Mouse (Mus musculus) B cell, adult 2 months (primary cell): Measurements from ENCODE around the gene Rabgap1l.

ENCODE experiments used
- DNase-seq, 2 experiments: peaks; one replicate each; pipeline ENCODE4 v3.0.0; 2022

Rabgap1l gene

DNA sequence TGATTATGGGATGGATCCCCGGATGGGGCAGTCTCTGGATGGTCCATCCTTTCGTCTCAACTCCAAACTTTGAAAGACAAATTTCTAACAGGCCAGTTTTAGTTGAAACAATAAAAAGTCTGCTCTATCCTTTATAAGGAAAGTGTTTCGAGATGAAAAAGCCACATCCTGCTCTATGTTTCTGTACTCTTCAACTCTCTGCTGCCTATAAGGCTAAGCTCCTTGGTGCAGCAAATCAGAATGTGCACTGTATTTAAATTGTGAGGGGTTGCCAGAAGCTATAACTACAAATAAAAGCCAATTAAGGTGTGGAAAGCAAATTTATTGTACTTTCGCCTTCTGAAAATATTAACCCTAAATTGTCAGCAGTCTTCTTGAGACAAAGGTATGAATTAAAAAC, 198.9 kb downstream of the Rabgap1l start:
- no peak for DNase-seq

DNA sequence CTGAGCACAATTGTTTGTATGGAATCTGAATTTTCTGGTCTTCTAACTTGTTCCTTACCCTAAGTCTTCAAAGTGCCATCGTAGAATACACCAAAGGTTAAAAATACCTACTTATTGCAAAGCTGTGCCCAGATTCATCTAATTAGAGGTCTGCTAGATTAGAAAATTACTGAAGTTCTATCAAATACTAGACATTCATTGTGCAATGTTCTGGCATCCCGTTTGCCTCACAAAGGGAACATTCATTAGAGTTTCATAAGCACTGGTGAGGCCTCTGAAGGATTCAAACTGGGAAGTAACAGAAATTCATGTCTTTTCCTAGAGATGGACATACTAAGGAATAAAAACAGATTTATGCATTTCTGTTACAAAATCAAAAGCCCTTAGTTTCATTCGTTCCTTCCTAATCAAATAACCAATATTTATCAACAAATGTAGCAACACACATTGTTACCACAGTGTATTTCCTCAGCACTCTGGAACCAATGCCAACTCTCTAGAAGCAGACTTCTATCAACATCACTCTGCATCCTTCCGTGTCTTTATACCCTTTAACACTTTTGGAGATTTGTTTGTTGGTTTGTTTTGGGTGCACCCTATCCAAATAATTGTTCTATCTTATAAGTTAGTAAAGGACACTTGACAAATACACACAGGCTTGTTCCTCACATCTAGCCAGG, 204.0 kb downstream of the Rabgap1l start:
- DNase-seq = no peak

DNA sequence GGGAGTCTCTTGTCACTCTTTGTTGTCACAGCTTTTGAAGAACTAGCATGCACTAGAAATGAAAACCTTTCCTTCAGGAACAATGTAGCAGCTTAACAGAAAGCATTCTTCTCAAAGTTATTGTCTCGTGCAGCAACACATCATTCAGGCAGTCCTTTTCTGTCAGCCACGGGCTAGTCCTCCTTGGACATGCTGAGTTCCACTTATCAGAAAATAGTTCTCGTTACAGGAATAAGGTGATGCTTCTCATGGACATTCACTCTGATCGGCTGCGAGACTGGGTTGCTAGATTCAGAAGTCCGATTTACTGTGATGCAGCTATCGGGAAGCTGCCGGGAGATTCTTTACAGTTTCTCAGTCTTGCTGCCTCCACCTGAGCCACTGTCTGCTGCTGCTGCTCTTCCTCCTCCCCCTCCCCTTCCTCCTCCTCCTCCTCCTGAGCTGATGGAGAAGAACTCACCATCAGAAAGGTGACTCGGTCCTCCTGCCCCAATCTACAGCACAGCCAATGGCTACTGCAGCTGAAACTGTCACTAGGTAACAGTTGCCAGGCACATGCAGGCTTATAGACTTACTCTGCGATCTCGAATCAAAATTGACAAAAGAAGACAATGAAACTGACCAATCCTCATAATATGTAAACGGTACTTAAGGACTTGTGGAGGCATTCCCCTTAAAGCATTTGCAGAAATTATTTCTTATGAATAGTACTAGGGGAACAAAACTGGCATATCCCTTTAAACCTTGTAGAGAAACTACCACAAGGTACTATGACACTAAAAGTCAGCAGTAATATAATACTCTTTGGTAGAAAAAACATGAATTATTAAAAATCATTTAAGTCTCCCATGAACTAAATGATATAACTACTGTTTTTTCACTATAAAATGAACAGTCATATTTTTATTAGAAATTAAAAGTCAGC, 213.4 kb downstream of the Rabgap1l start:
- DNase-seq = no peak

DNA sequence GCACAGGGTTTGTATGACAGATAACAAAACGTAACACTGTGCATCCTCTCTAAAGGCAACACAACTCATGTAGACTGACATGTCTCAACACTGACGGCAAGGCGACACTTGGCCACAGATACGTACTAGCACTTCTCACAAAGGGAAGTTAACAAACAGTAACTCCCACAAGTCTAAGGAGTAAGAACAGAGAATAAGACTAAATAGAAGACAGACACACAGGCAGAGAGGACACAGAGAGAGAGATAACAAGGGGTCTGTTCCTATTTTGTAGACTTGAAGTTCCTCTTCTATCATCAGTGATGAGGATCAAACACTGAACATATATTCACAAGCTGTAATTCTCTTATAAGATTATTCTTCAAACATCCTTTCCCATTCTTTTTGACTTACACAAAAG, 216.9 kb downstream of the Rabgap1l start:
- no peak for DNase-seq

DNA sequence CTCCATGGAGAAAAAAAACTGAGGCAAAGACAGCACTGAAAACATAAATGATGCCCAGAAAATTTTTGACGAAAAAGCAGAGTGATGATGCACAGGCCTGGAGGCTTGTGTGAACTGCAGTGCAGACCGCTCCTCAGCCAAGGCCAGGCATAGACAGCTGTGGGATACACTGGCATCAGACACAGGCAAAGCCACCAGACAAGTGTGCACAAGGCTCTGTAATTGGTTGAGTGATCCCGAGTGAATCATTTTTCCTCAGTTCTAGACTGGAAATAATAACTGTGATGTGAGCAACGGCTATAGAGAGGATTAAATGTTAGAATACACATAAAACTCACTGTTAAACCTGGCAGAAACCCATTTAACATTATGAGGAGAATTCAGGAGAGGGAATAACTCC, 219.0 kb downstream of the Rabgap1l start:
- no peak for DNase-seq

DNA sequence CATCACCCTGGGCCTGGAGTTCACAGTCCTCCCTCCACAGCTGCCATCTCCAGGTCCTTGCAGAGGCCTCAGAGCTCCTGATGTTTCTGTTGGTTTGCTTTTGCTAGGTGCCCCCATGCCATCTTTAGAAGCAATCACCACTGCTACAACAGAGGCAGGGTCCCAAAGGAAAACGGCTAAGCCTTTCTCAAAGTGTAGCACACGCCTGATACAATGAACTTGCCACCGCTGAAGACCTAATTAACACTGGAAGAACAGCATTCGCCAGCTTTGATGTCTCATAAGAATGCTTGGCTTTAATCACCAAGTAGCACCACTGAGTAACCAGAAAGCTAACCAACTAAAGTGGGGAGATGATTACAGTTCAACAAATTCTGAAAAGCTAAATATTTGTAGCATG, 226.6 kb downstream of the Rabgap1l start:
- DNase-seq = no peak

DNA sequence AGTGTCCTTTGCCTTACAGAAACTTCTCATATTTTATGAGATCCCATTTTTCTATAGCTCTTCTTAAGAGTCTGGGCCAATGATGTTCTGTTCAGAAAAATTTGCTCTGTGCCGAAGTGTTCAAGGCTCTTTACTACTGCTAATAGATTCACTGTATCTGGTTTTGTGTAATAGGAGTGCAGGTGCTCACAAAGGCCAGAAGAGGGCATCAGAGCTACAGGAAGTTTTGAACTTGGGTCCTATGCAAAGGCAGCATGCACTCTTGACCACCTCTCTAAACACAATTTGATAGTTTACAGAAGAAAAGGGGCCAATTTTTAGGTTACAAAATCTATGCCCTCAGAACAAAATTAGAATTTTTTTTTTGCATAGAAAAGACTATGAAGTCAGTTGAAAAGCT, 231.6 kb downstream of the Rabgap1l start:
- DNase-seq = no peak

DNA sequence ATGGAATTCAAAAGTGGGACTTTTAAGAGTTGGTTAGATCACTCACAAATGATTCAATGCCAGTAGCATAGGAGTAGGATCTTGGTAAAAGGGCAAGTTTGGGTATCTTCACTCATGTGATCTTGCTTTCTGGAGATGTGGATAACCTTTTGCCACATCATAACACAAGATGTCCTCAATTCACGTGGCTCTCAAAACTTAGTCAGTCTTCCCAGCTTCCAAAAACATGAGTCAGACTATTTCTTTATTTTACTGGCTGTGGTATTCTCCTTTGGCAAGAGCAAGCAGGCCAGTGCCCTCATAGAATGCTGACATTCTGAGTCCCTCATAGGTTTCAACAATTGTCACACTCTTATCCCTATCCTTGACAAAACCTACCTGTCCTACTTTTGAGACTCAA, 242.4 kb downstream of the Rabgap1l start:
- no peak for DNase-seq

DNA sequence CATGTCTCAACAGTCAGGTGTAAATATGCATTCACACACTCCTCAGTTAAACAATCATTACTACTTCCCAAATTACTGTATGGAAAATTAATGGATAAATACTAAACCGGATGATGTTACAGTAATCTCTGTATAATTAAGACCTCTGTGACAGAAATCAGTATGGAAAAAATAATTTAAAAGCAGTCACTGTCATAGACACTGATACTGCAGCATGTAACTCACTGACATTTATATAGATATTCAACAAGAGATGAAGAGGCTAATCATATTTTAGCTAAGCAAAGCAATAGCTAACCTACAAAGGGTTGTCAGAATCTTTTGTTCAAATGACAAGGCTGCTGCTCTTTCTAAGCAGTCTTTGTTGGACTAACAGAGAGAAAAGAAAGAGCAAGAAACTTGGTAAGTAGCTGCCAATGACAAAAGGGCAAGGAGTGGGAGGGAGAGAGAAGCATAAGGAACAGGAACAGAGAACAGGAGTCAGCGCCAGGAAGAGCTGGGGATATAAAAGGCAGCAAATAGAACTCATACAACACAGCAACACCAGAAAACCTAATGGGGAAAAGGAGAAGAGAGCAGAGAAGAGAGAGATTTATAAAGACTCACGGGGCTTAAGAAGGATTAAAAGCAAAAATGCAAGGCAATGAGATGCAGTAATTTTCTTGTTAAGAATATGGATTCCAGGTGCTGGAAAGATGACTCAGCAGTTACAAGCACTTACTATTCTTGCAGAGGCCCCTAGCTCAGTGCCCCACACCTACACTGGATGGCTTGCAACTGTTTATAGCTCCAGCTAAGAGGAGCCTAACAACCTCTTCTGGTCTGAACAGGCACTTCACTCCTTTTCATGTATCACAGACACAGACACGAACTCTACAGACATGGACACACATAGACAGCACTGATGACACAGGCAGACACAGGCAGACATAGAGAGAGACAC, 244.8 kb downstream of the Rabgap1l start:
- no peak for DNase-seq

DNA sequence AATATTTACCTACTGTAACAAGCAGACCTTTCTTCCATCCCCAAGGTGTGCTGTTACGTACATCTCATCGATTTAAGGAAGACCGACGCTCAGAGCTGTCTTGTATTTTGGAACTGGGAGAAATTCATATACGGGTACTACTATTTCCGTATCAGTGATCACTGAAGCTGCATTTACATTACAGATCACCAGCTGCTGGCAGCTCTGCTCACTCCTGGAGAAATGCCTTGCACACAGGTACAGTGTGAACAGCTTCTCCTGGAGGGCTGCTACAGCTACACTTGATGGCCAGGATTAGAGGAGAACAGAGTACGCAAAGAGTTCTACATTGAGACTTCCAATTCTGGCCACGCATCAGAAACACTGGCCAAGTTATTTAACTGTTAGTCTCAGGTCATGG, 257.4 kb downstream of the Rabgap1l start:
- no peak for DNase-seq

DNA sequence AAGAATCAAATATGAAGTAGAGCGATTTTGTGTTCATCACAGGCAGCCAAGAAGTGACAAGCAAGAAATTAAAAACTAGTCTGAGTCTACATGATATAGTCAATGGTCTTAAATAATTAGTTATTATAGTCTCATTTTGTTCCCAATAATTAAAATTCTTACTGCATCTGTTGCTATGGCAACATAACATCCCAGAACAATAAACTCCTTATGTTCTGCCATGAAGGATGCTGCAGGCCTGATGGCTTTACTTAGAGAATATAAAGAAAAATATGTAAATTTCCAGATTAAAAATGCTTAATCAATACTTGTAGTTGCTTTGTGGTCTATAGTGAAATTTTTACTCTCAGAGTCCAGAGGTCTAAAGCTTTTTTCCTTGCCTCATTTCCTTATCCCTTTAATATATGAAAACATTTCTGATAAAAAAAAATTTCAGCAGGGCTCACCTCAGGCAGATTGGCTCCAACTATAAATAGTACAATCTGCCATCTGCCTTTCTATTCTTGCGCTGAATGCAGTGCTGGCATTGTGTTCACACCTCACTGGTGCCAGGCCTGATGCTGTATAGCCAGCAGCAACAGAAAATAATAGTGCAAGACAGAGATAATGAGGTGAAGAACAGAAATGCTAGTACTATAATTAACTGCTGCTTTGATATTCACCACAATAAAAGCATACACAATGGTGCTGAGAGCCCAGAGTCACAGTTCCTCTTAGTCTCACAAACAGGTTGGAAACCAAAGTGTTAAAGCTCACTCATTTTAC, 258.3 kb downstream of the Rabgap1l start:
- DNase-seq = no peak

DNA sequence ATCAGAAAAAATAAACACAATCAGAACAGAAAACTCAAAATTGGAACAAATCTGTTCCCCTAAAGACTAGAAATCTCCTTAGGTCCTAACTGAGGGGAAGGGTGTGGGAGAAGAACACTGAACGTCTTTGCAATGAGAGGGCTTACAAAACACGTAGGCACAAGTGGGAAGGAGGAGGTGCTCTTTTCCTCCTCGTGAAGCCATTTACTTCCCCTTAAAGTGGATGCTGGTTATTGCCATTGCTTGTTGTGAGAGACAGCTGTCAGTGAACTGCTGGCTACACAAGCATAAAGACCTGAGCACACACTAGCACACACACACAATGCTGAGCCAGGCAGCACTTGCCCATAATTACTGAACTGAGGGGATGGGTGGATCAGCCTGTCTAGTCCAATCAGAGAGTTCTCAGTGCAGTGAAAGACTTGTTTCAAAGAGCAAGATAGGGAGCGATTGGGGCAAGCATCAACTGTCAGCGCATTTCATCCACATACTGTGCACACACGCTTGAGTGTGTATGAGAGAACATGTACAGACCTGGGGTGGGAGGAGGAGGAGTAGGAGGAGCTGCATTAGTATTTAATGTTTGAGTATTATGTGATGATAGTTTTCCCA, 259.7 kb downstream of the Rabgap1l start:
- no peak for DNase-seq

DNA sequence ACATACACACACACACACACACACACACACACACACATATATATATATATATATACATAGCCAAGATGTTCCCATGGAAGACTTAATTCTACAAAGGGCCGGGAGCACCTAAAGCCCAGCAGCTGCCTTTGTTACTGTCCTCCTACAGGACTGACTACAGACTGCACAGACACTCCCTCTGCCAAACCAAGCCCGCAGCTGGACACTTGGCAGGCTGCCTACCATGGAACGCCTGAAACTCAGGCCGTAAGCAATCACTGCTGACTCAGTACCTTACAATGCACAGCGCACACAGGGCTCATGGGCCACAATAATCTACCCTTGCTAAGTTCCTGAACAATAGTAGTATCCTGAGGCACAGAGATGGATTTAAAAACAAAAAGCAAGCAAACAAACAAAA, 261.6 kb downstream of the Rabgap1l start:
- no peak for DNase-seq

DNA sequence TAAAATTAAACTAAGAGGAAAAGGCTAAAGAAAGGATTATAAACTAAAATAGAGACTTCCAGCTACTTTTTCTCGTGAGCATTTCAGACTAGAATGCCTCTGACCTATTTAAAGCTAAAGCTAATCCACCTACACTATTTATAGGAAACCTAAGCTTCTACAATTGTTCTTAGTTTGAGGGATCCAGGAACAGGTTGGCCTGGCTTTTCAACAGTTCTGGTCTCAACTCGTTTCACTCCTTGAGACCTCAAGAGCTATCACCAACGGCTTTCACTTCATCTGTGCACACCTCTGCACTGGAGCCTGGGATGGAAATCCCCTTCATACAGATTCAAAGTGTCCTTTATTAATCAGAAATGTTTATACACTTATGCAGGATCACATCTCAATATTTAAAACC, 271.1 kb downstream of the Rabgap1l start:
- DNase-seq = no peak

DNA sequence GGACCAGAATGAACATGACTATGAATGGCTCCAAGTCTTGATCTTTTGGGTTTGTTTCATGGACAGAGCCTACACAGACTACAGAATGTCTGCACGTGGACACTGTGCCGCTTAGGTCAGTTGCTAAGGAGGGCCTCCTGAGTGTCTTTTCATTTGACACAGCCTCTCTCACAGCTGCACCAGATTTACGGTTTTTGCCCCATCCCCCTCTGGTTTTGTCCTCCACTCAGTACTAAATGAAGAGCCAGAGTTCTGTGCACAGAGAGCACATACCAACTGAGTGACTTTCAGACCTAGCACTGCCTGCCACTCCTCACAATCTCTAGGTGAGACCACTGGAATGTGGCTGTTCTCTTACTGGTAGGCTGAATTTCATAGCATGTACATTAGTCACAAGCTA, 272.3 kb downstream of the Rabgap1l start:
- DNase-seq = no peak

DNA sequence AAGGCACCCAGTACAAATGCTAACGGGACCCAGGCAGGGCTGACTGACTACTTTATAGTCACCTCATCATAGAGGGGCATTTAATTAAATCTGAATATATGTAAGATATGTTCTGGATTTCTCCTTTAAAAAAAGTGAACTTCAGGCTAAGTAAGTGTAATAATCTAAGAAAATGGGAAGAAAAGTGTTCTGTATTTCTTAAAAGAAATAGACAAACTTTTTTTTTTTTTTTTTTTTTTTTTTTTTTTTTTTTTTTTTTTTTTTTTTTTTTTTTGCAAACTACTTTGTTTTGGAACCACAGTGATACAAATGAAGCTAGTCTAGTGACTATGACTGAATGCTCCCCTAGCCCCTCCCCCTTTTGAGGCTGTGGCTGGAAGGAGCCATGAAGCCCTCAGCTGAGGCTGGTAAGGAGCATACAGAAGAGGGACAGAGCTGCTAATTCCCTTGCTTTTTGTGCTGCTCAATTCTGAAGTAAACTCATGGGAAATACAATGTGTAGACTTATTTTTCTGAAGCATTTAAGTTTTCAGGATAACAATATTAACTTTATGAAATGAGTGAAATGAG, 273.0 kb downstream of the Rabgap1l start:
- no peak for DNase-seq

DNA sequence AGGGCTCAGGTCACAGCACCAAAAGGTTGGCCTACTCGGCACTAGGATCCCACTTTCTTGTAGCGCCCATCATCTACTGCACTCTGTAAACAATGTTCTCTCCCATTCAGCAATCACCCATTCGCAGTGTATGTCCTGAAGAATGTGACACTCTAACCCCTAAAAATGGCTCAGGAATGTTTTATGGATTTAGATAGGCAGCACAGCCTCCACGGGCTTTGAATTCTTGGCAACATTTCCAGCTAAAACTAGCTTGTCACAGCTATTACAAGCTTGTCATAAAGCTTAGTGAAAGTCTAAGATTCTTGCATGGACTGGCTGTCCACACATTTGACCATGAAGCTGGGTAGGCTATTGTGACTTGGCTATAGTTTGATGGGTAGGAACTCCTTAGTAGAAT, 274.5 kb downstream of the Rabgap1l start:
- no peak for DNase-seq

DNA sequence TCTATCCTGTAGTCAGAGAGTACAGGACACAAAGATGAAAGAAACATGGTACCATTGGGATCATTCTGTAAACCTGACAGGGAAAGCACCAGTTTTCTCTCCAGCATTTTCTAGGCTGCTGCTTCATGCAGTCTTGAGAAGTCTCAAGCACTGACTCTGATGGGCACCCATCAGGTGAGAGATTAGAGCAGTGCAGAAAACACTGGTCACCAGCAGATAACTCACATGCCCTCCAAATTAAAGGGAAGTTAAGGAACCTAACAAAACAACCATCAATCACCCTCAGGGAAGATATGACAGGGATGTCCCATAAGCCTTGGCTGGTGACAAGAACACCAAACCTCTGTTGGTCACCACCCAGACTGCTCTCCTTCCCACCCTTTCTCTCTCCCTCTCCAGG, 285.2 kb downstream of the Rabgap1l start:
- DNase-seq = no peak

DNA sequence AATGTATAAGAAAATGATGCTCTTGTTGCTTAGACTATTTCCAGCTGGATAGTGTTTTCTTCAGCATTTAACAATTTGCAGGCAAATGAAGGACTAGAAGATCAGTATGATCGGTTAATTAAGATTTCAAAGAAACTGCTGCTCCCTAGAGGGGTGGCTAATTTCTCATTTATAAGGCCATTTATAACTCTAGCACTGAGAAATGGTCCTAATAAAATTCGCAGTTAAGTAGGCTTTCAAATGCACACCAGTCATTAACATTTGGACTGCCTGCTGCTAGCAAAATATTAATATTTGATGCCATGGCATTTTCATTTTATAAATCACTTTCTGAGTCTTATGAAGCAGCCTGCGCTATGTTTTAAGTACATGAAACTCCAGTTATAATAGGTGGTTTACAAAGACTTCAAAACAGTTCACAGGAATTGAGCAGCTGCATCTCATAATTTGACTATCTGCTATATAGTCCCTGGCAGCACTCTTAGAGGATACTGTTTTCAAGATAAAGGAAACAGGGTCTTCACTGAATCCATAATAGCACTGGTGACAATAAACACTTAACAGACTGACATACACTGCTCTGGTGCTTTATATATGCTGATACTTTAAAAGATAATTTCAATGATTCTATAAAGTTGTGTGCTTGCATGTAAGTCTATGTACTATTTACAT, 296.0 kb downstream of the Rabgap1l start:
- DNase-seq = no peak

DNA sequence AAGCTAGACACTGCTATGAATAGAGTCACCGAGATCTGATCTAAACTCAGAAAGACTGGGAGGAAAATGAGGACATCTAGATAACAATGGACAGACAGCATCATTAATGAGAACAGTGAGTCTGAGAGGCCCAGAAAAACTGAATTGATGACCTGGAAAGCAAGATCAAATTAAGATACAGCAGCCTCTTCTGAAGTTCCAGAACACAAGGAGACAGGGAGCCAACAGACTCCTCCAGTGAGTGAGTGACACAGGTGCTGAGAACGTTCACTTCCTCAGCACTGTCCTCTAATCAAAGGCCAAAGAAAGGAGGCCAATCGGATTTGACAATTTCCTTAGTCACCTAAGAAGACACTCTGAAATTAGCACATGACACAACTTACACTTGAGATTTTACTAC, 307.3 kb downstream of the Rabgap1l start:
- no peak for DNase-seq

DNA sequence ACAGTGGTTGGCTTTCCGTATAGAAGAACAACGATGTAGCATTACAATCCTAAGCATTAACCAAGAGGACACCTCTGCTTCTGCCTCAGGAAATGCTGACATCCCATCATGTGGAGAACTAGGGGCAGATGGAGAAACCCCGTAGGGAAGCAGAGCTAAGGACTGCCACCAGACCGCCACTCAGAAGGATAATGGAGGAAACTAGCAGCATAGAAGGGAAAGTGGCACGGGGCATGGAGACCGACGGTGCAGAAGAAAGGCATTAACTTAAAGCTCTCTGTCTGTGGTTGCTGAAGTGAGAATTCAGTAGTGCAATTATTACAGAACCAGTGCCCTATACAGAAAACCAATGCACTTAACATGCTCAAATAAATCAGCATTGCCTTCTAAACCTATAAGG, 308.0 kb downstream of the Rabgap1l start:
- DNase-seq = no peak
